Mouse (Mus musculus): Measurements from ENCODE around the gene Txndc17. TPM values are rescaled to one million over a fixed set of nuclear protein-coding genes. Genes with fewer than 3 reads are reported as not detected.
"Not testable (repeated sequence)": the region's sequence is repeated elsewhere in the genome, so short reads cannot be mapped to it uniquely, and the experiment has no call there.

Txndc17 gene
- polyA plus RNA-seq (2015; fragmentation: Nextera tagmentation; extraction: Ambion mirVana): 340 and 361 TPM in 2 replicates

DNA sequence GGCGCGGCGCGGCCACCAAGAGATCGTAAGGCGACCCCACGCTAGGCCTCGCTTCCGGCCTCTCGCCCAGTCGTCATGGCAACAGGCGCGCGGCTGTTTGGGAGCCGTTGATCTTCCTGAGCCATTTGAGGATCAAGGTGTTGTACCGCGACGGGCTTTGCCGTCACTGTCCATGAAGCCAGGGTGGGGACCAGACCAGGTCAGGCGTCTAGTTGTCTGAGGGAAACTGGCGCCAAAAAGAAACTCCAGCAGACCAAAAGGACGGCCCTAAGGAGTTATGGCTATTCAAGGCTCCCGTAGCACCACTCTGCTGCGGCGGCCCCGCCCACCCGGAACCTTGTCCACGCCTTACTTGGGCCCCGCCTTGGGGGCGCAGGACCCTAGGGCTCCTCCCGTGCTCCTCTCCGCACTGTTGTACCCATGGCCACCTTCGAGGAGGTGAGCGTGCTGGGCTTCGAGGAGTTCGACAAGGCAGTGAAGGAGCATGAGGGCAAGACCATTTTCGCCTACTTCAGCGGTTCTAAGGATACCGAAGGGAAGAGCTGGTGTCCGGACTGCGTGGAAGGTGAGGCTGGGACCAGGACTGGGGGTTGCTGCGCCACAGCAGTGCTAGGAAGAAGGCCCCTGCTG lies at the start of gene Txndc17, which contains the start of gene 4933427D14Rik:
Txndc17 (plus strand) TSS at position 344 of the 630 bp plus-strand sequence.
4933427D14Rik (minus strand) TSS at position 256 of the 630 bp plus-strand sequence.
- peak within 1 kb of the TSS; percentile 80 for H3K9ac ChIP-seq
- peaks cover 14% of the 10 kb centered on the region; the same call in 1 of the 2 replicates for H3K36me3 ChIP-seq
- peak within 1 kb of the TSS; percentile 88 for H3K4me3 ChIP-seq (replicated peaks)
- H3K27ac ChIP-seq: peak within 1 kb of the TSS; percentile 69
- H3K9me3 ChIP-seq: no peaks in the 10 kb centered on the region
- under 1% methylated on average over 42 of the region's 42 CpGs for WGBS
- peak within 1 kb of the TSS; percentile 92 for H3K4me2 ChIP-seq (replicated peaks)
- peaks cover 18% of the 10 kb centered on the region for H3K4me1 ChIP-seq (replicated peaks)
- H3K27me3 ChIP-seq (replicated peaks): no peaks in the 10 kb centered on the region
- ATAC-seq: peak; percentile 97

DNA sequence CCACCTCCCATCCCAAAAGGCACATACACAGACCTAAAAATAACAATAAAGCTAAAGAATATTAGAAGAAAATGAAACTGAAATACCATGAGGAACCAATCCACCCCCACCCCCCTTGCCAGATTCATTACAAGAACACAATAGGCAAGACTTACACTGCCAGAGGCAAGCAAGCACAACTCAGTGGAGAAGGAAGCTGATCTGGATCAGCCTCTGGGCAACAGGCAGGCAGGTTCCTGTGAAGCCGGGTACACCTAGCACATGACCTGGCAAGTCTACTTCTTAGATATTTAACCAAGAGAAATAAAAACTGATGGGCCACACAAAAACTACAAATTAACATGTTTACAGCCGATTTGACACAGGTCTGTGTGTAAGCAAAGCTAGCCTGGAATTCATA lies 44.1 kb upstream of the Txndc17 start:
- no peak for ATAC-seq
- no peaks in the 10 kb centered on the region for H3K4me1 ChIP-seq (replicated peaks)
- no peaks in the 10 kb centered on the region for H3K9me3 ChIP-seq
- H3K27me3 ChIP-seq (replicated peaks): no peaks in the 10 kb centered on the region
- 87% methylated on average over 2 of the region's 2 CpGs for WGBS
- no peak overlapping the region for H3K4me3 ChIP-seq (replicated peaks)
- H3K27ac ChIP-seq: no peak overlapping the region
- H3K9ac ChIP-seq: no peak overlapping the region
- H3K36me3 ChIP-seq: peaks cover 15% of the 10 kb centered on the region
- H3K4me2 ChIP-seq (replicated peaks): no peak overlapping the region

DNA sequence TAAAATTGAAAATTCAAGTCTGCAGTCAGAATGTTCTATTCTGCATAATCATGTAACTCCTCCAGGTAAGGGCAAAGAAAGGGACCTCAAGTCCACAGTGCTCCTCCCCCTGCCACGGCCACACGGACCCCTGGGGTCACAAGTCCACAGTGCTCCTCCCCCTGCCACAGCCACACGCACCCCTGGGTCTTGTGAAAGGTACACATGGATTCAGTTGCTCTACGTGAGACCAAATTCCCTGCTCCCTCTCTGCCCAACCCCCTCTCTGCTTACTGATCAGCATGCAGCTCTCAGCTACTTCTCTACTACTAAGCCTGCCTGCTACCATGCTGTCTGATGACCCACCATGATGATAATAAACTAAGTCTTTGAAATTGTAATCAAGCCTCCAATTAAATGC lies 37.5 kb upstream of the Txndc17 start:
- H3K4me1 ChIP-seq (replicated peaks): no peaks in the 10 kb centered on the region
- no peaks in the 10 kb centered on the region for H3K9me3 ChIP-seq
- H3K9ac ChIP-seq: no peak overlapping the region
- no peak for ATAC-seq
- no peaks in the 10 kb centered on the region for H3K27me3 ChIP-seq (replicated peaks)
- no peak overlapping the region for H3K4me2 ChIP-seq (replicated peaks)
- H3K4me3 ChIP-seq (replicated peaks): no peak overlapping the region
- WGBS: 77% methylated on average over 4 of the region's 4 CpGs
- H3K27ac ChIP-seq: no peak overlapping the region
- H3K36me3 ChIP-seq: peaks cover 22% of the 10 kb centered on the region; the same call in 1 of the 2 replicates

DNA sequence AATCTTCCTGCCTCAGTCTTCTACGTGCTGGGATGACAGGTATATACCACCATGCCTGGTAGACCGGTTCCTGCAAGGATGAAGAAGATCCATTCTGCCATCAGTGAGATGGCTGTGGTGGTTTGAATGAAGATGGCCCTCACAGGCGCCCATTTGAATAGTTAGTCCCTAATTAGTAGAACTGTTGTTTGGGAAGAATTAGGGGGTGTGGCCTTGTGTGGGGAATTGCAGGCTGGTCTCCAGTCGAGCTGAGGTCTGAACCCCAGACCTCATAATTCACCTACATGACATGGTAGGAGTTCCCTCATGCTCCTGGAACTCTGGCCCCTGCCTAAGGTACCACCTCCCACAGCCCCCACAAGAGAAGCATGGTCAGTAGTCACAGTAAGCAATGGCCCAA lies 35.4 kb upstream of the Txndc17 start:
- H3K36me3 ChIP-seq: peaks cover 20% of the 10 kb centered on the region; the same call in 1 of the 2 replicates
- not testable (repeated sequence) for H3K27ac ChIP-seq; H3K4me3 ChIP-seq (replicated peaks); ATAC-seq; H3K27me3 ChIP-seq (replicated peaks); H3K4me1 ChIP-seq (replicated peaks); H3K9me3 ChIP-seq; H3K9ac ChIP-seq; H3K4me2 ChIP-seq (replicated peaks)
- WGBS: 71% methylated on average over 4 of the region's 4 CpGs

DNA sequence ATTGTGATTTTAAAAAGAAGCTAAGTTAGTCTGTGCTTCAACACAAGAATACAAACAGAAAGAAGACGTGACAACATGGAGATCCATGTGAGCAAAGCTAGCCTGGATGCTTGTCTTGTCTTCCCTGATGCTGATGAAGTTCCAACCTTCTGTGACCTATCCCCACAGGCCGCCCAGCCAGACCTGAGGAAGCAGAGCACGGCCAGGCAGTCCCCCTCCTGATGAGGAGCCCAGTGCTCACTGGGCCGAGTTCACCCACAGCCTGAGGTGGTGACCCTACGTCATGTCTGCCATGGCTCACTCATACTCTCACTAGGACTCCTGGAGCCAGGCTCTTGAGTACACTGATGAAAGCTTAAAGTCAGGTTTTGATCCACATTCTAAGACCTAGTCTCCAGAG lies 33.8 kb upstream of the Txndc17 start:
- no peak overlapping the region for H3K27ac ChIP-seq
- ATAC-seq: no peak
- H3K27me3 ChIP-seq (replicated peaks): no peaks in the 10 kb centered on the region
- H3K4me1 ChIP-seq (replicated peaks): no peaks in the 10 kb centered on the region
- no peaks in the 10 kb centered on the region for H3K9me3 ChIP-seq
- no peak overlapping the region for H3K9ac ChIP-seq
- WGBS: 82% methylated on average over 5 of the region's 5 CpGs
- no peak overlapping the region for H3K4me3 ChIP-seq (replicated peaks)
- H3K36me3 ChIP-seq: peaks cover 23% of the 10 kb centered on the region; the same call in 1 of the 2 replicates
- no peak overlapping the region for H3K4me2 ChIP-seq (replicated peaks)

DNA sequence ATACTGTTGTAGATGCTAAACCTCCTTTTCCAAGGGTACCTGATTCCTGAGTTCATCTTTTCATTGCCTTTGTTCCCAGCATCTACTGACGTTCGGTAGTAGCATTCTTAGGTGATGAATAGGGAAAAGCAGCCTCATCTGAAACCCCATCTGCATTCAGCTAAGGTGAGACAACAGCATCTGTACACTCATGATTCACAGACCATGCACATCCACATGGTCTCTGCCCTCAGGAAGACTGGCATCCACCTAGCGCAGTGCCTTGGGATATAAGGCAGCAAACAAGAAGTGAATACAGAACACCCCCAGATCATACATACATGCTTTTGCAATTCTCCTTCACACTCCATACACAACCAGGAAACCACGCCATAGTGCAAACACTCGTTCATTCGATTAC lies 32.6 kb upstream of the Txndc17 start:
- Histone ChIP-seq H3K9ac (no peak overlapping the region), H3K4me1 (replicated peaks) (no peaks in the 10 kb centered on the region), H3K4me2 (replicated peaks) (no peak overlapping the region), H3K4me3 (replicated peaks) (no peak overlapping the region), H3K9me3 (no peaks in the 10 kb centered on the region), H3K27ac (no peak overlapping the region), H3K27me3 (replicated peaks) (no peaks in the 10 kb centered on the region), H3K36me3 (peaks cover 14% of the 10 kb centered on the region; the same call in 1 of the 2 replicates)
- ATAC-seq: no peak
- WGBS: 92% methylated on average over 6 of the region's 6 CpGs

DNA sequence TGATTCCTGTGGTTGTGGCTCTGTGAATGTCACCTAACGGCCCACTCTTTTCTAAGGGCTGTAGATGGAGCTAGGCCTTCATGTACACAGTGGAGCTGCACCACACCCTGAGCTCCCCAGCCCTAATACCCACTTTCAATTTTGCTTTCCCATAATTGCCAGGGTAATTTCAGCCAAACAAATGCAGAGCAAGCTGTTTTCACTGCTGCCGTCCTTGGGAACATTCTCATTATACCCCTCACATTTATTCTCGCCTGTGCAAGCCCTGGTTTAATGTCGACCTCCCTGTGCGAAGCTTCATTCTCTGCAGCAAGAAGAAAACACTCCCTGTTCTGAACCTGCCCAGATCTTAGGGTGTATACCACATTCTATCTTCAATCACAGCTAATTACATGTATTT lies 31.4 kb upstream of the Txndc17 start:
- no peak overlapping the region for H3K4me3 ChIP-seq (replicated peaks)
- no peak for ATAC-seq
- no peak overlapping the region for H3K27ac ChIP-seq
- H3K9ac ChIP-seq: no peak overlapping the region
- H3K4me2 ChIP-seq (replicated peaks): no peak overlapping the region
- no peaks in the 10 kb centered on the region for H3K9me3 ChIP-seq
- H3K27me3 ChIP-seq (replicated peaks): no peaks in the 10 kb centered on the region
- H3K36me3 ChIP-seq: peaks cover 12% of the 10 kb centered on the region; the same call in 1 of the 2 replicates
- 88% methylated on average over 5 of the region's 5 CpGs for WGBS
- H3K4me1 ChIP-seq (replicated peaks): no peaks in the 10 kb centered on the region

DNA sequence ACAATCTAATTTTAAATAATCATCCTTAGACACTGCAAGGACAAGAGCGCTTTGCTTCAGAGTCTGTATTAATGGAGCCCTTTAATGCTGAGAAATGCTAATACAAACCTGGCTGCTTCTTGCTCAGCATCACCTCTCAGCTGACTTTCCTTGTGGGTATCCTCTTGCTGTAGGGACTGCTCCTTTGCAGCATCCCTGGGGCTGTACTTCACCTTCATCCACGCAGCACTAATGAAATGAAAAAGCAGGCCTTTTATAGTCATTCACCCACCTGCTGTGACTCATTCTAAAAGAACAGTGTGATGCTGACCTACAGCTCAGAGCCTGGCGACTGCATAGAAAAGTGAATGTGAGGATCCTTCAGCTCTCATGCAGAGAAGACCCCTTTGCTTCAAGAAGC lies 30.8 kb upstream of the Txndc17 start:
- Histone ChIP-seq H3K4me1 (replicated peaks) (no peaks in the 10 kb centered on the region), H3K9me3 (no peaks in the 10 kb centered on the region), H3K9ac (no peak overlapping the region), H3K4me3 (replicated peaks) (no peak overlapping the region), H3K36me3 (peaks cover 14% of the 10 kb centered on the region; the same call in 1 of the 2 replicates), H3K4me2 (replicated peaks) (no peak overlapping the region), H3K27me3 (replicated peaks) (no peaks in the 10 kb centered on the region), H3K27ac (no peak overlapping the region)
- WGBS: 81% methylated on average over 3 of the region's 3 CpGs
- no peak for ATAC-seq

DNA sequence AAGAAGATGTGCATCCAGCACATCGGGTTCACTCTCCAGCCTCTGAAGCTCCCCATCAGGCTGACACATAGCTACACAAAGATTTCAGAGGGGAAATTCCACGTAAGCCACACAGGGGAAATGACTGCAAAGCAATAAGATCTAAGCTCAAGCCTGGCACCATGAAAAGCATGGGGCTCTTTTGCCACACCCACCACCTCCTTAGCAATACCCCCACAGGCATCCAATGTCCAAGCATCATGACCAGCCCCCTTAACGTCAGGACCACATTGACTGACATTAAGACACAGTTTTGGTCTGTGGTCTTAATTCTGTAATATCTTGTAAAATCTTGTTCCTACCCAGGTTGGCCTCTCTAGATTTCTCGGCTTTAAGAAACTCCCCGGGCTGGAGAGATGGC lies 26.8 kb upstream of the Txndc17 start:
- WGBS: 91% methylated on average over 5 of the region's 5 CpGs
- peaks cover 11% of the 10 kb centered on the region; the same call in 1 of the 2 replicates for H3K36me3 ChIP-seq
- no peak overlapping the region for H3K4me2 ChIP-seq (replicated peaks)

DNA sequence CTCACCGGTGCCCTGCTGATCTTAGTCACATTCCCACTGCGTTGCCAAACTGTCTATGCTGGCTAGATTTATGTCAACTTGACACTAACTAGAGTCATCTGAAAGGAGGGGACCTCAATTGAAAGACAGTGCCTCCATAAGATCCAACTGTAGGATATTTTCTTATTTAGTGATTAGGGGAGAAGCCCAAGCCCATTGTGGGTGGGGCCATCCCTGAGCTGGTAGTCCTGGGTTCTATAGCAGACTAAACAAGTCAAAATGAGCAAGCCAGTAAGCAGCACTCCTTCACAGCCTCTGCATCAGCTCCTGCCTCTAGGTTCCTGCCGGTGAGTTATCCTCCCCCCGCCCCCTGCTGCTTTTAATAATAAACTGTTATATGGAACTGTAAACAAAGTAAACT lies 26.2 kb upstream of the Txndc17 start:
- no peaks in the 10 kb centered on the region for H3K27me3 ChIP-seq (replicated peaks)
- no peak overlapping the region for H3K9ac ChIP-seq
- no peak for ATAC-seq
- H3K27ac ChIP-seq: no peak overlapping the region
- H3K4me2 ChIP-seq (replicated peaks): no peak overlapping the region
- WGBS: 86% methylated on average over 4 of the region's 4 CpGs
- H3K4me1 ChIP-seq (replicated peaks): no peaks in the 10 kb centered on the region
- no peaks in the 10 kb centered on the region for H3K9me3 ChIP-seq
- no peak overlapping the region for H3K4me3 ChIP-seq (replicated peaks)
- H3K36me3 ChIP-seq: peaks cover 11% of the 10 kb centered on the region; the same call in 1 of the 2 replicates

More for the DNA sequence above, 26.8 kb upstream of the Txndc17 start:
- ATAC-seq: no peak
- Histone ChIP-seq H3K9ac (no peak overlapping the region), H3K27ac (no peak overlapping the region), H3K4me3 (replicated peaks) (no peak overlapping the region), H3K9me3 (no peaks in the 10 kb centered on the region), H3K4me1 (replicated peaks) (no peaks in the 10 kb centered on the region), H3K27me3 (replicated peaks) (no peaks in the 10 kb centered on the region)

DNA sequence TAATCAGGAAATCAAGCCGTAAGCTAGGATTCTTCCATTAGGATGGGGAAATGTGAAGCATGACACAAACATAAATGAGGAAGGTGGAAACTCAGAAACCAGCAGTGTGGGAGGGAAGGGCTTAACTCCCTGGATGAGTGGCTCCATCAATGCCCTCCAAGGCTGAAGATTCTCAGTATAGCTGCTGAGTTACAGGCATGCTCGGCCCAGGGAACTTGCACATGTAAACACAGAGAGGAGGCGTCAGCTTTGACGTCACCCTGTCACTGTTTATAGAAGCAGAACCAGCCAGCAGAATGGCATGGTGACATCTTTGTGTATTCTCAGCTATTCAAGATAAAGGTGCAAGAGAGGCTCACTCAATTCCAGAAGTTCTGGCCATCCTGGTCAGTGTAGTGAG lies 23.1 kb upstream of the Txndc17 start:
- WGBS: 73% methylated on average over 4 of the region's 4 CpGs
- no peaks in the 10 kb centered on the region for H3K4me1 ChIP-seq (replicated peaks)
- H3K36me3 ChIP-seq: peaks cover 7% of the 10 kb centered on the region; the same call in 1 of the 2 replicates
- no peak overlapping the region for H3K9ac ChIP-seq
- H3K4me3 ChIP-seq (replicated peaks): no peak overlapping the region
- H3K4me2 ChIP-seq (replicated peaks): no peak overlapping the region
- H3K27me3 ChIP-seq (replicated peaks): no peaks in the 10 kb centered on the region
- no peak overlapping the region for H3K27ac ChIP-seq
- ATAC-seq: no peak
- no peaks in the 10 kb centered on the region for H3K9me3 ChIP-seq

DNA sequence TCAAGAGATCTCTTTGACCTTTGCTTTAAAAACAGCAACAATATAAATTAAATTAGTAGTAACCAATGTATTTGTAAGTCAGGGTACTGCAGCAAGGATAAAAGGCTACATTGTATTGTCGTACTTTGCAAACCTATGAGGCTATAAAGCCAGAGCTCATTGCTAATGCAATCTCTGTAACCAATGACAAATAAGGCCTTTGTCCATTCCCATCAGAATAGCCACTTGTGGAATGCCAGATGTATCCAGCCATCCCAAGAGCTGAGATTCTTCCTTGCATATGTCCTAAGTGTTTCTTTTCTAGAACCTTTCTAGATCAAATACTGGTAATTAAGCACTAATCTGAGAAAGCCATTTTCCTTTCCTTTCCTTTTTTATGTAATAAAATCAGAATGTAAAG lies 16.5 kb upstream of the Txndc17 start:
- H3K36me3 ChIP-seq: peaks cover 6% of the 10 kb centered on the region; the same call in 1 of the 2 replicates

DNA sequence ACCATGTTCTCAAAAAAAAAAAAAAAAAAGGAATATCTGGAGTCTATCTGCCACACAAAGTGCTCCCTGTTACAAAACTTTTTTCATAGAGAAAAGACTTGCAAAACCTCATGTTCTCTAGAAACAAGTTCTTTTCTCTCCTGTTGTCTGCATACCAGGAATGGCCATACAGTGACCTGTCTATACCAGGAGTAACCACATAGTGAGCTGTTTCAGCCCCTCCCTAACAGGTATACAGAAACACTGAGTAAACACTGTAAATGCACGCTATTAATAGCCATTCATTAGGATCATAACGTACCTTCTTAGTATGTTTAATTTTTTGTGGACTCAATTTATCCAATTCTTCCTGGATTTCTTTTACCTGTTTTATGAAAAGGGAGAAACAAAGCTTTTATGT lies 13.1 kb upstream of the Txndc17 start:
- 79% methylated on average over 2 of the region's 2 CpGs for WGBS
- no peak overlapping the region for H3K27ac ChIP-seq
- H3K36me3 ChIP-seq: peaks cover 15% of the 10 kb centered on the region
- no peaks in the 10 kb centered on the region for H3K4me1 ChIP-seq (replicated peaks)
- ATAC-seq: no peak
- H3K27me3 ChIP-seq (replicated peaks): no peaks in the 10 kb centered on the region
- H3K9ac ChIP-seq: no peak overlapping the region
- H3K4me3 ChIP-seq (replicated peaks): no peak overlapping the region
- H3K9me3 ChIP-seq: no peaks in the 10 kb centered on the region
- H3K4me2 ChIP-seq (replicated peaks): no peak overlapping the region

More for the DNA sequence above, 16.5 kb upstream of the Txndc17 start:
- Histone ChIP-seq H3K27me3 (replicated peaks) (no peaks in the 10 kb centered on the region), H3K4me3 (replicated peaks) (no peak overlapping the region), H3K4me2 (replicated peaks) (no peak overlapping the region), H3K9me3 (no peaks in the 10 kb centered on the region), H3K4me1 (replicated peaks) (no peaks in the 10 kb centered on the region), H3K9ac (no peak overlapping the region), H3K27ac (no peak overlapping the region)
- 90% methylated on average over 1 of the region's 1 CpGs for WGBS
- no peak for ATAC-seq
